Mouse (Mus musculus) neural tube, embryonic 13.5 days (tissue): Measurements from ENCODE around the gene Nars2. TPM values are rescaled to one million over a fixed set of nuclear protein-coding genes. Genes with fewer than 3 reads are reported as not detected.

Experiments
- ATAC-seq: fragments of 200-750 bp; cut with Nextera tagmentation; 2 replicates; pipeline ENCODE4 v1.8.0; 2017; ENCODE audit warnings: low read depth, mild to moderate bottlenecking, moderate TSS enrichment, moderate library complexity
- H3K27ac ChIP-seq: fragments of 300-500 bp; sonication (generic); replicated peaks from 2 replicates; pipeline ENCODE4 v1.5.1; 2015; ENCODE audit warnings: moderate library complexity, mild to moderate bottlenecking, inconsistent platforms
- H3K27me3 ChIP-seq: fragments of 300-500 bp; sonication (generic); 2 replicates; pipeline ENCODE4 v1.6.1; 2015; ENCODE audit warnings: mild to moderate bottlenecking, inconsistent platforms
- H3K36me3 ChIP-seq: fragments of 300-500 bp; sonication (generic); 2 replicates; pipeline ENCODE4 v1.6.1; 2015; ENCODE audit warnings: mild to moderate bottlenecking, inconsistent platforms
- H3K4me1 ChIP-seq: fragments of 300-500 bp; sonication (generic); replicated peaks from 2 replicates; pipeline ENCODE4 v1.6.1; 2015; ENCODE audit warnings: inconsistent platforms
- H3K4me2 ChIP-seq: fragments of 300-500 bp; sonication (generic); 2 replicates; pipeline ENCODE4 v1.6.1; 2015; ENCODE audit warnings: inconsistent platforms, mild to moderate bottlenecking, moderate library complexity
- H3K4me3 ChIP-seq: fragments of 300-500 bp; sonication (generic); 2 replicates; pipeline ENCODE4 v1.5.1; 2015; ENCODE audit warnings: mild to moderate bottlenecking, inconsistent platforms
- H3K9ac ChIP-seq: fragments of 300-500 bp; sonication (generic); 2 replicates; pipeline ENCODE4 v1.6.1; 2015; ENCODE audit warnings: moderate library complexity, mild to moderate bottlenecking, inconsistent platforms
- H3K9me3 ChIP-seq: fragments of 300-500 bp; sonication (generic); 2 replicates; pipeline ENCODE4 v1.6.1; 2016; ENCODE audit warnings: inconsistent platforms
- WGBS: fragments of 180-500 bp; shearing (Covaris S2); methylation state at CpG from one replicate; pipeline ENCODE4 v1.1.7; 2015; 5-methylcytosine and 5-hydroxymethylcytosine counted together
- polyA plus RNA-seq: library from polyadenylated mRNA; unstranded; fragments of >200 nt; fragmentation: Nextera tagmentation; extraction: Ambion mirVana; gene quantifications from 2 replicates; pipeline ENCODE4 v1.2.1, GENCODE M21; 2015

The Nars2 gene
- polyA plus RNA-seq, 1 experiment from 2014 or later, result 19.1 TPM

GRCm38 (mm10) chr7:97029151-97029550 lies 77.8 kb downstream of the Nars2 start:
- ATAC-seq, result no peak
- H3K4me2 ChIP-seq, result no peak overlapping the region
- H3K9me3 ChIP-seq, result no peaks in the 10 kb centered on the region
- H3K27me3 ChIP-seq, result no peaks in the 10 kb centered on the region
- WGBS, result 91% methylated on average over 10 of the region's 10 CpGs
- H3K36me3 ChIP-seq, result no peaks in the 10 kb centered on the region
- no peak overlapping the region for H3K9ac ChIP-seq
- no peak overlapping the region for H3K27ac ChIP-seq
- no peaks in the 10 kb centered on the region for H3K4me1 ChIP-seq
- no peak overlapping the region for H3K4me3 ChIP-seq

- ATAC-seq, result no peak
- H3K9ac ChIP-seq, result no peak overlapping the region
- no peaks in the 10 kb centered on the region for H3K9me3 ChIP-seq
- no peaks in the 10 kb centered on the region for H3K4me1 ChIP-seq
- H3K27ac ChIP-seq, result no peak overlapping the region
- no peak overlapping the region for H3K4me3 ChIP-seq
- no peaks in the 10 kb centered on the region for H3K27me3 ChIP-seq
- 90% methylated on average over 2 of the region's 2 CpGs for WGBS
- no peak overlapping the region for H3K4me2 ChIP-seq
- 0 out of 2 replicates have a peak, but pooled peaks cover 5% of the 10 kb centered on the region for H3K36me3 ChIP-seq
Observed at GRCm38 (mm10) chr7:97032412-97032811, 81.1 kb downstream of the Nars2 start.

GRCm38 (mm10) chr7:97039641-97040040 lies 88.3 kb downstream of the Nars2 start:
- 67% methylated on average over 4 of the region's 4 CpGs for WGBS
- H3K9ac ChIP-seq, result no peak overlapping the region
- no peaks in the 10 kb centered on the region for H3K9me3 ChIP-seq
- no peaks in the 10 kb centered on the region for H3K4me1 ChIP-seq
- no peak overlapping the region for H3K4me2 ChIP-seq
- H3K36me3 ChIP-seq, result peaks cover 14% of the 10 kb centered on the region; the same call in 1 of the 2 replicates
- no peak for ATAC-seq
- H3K27ac ChIP-seq, result no peak overlapping the region
- no peaks in the 10 kb centered on the region for H3K27me3 ChIP-seq
- H3K4me3 ChIP-seq, result no peak overlapping the region

GRCm38 (mm10) chr7:97041868-97042449 lies 90.7 kb downstream of the Nars2 start:
- no peak overlapping the region for H3K4me2 ChIP-seq
- no peak overlapping the region for H3K27ac ChIP-seq
- H3K4me1 ChIP-seq, result no peaks in the 10 kb centered on the region
- H3K9ac ChIP-seq, result no peak overlapping the region
- 87% methylated on average over 6 of the region's 6 CpGs for WGBS
- peaks cover 10% of the 10 kb centered on the region; the same call in 1 of the 2 replicates for H3K36me3 ChIP-seq
- H3K9me3 ChIP-seq, result no peaks in the 10 kb centered on the region
- no peak for ATAC-seq
- no peak overlapping the region for H3K4me3 ChIP-seq
- no peaks in the 10 kb centered on the region for H3K27me3 ChIP-seq

GRCm38 (mm10) chr7:97042981-97043380 lies 91.7 kb downstream of the Nars2 start:
- Histone ChIP-seq H3K4me2 (no peak overlapping the region), H3K4me3 (no peak overlapping the region), H3K27ac (no peak overlapping the region), H3K9me3 (no peaks in the 10 kb centered on the region), H3K36me3 (peaks cover 10% of the 10 kb centered on the region; the same call in 1 of the 2 replicates), H3K27me3 (no peaks in the 10 kb centered on the region), H3K9ac (no peak overlapping the region), H3K4me1 (no peaks in the 10 kb centered on the region)
- WGBS, result 84% methylated on average over 1 of the region's 1 CpGs
- no peak for ATAC-seq

GRCm38 (mm10) chr7:97060966-97061365 lies 109.7 kb downstream of the Nars2 start:
- Histone ChIP-seq H3K4me2 (no peak overlapping the region), H3K9me3 (no peaks in the 10 kb centered on the region), H3K27me3 (no peaks in the 10 kb centered on the region), H3K4me1 (no peaks in the 10 kb centered on the region), H3K36me3 (peaks cover 6% of the 10 kb centered on the region), H3K9ac (no peak overlapping the region), H3K4me3 (no peak overlapping the region), H3K27ac (no peak overlapping the region)
- no peak for ATAC-seq
- WGBS, result 91% methylated on average over 2 of the region's 2 CpGs

- no peaks in the 10 kb centered on the region for H3K4me1 ChIP-seq
- 78% methylated on average over 3 of the region's 3 CpGs for WGBS
- no peaks in the 10 kb centered on the region for H3K9me3 ChIP-seq
- no peaks in the 10 kb centered on the region for H3K36me3 ChIP-seq
- H3K4me3 ChIP-seq, result no peak overlapping the region
- H3K9ac ChIP-seq, result no peak overlapping the region
- no peak overlapping the region for H3K27ac ChIP-seq
- no peaks in the 10 kb centered on the region for H3K27me3 ChIP-seq
- no peak for ATAC-seq
- H3K4me2 ChIP-seq, result no peak overlapping the region
Observed at GRCm38 (mm10) chr7:97071512-97071911, 120.2 kb downstream of the Nars2 start.

GRCm38 (mm10) chr7:97072061-97072460 lies 120.8 kb downstream of the Nars2 start:
- H3K4me3 ChIP-seq, result no peak overlapping the region
- H3K27ac ChIP-seq, result no peak overlapping the region
- no peak overlapping the region for H3K9ac ChIP-seq
- H3K27me3 ChIP-seq, result no peaks in the 10 kb centered on the region
- H3K9me3 ChIP-seq, result no peaks in the 10 kb centered on the region
- 87% methylated on average over 5 of the region's 5 CpGs for WGBS
- ATAC-seq, result no peak
- no peak overlapping the region for H3K4me2 ChIP-seq
- H3K4me1 ChIP-seq, result no peaks in the 10 kb centered on the region
- H3K36me3 ChIP-seq, result no peaks in the 10 kb centered on the region

- Histone ChIP-seq H3K27me3 (no peaks in the 10 kb centered on the region), H3K4me2 (no peak overlapping the region), H3K27ac (no peak overlapping the region), H3K4me3 (no peak overlapping the region), H3K9me3 (no peaks in the 10 kb centered on the region), H3K36me3 (no peaks in the 10 kb centered on the region), H3K4me1 (peaks cover 9% of the 10 kb centered on the region; the same call in 1 of the 2 replicates), H3K9ac (no peak overlapping the region)
- ATAC-seq, result no peak
- WGBS, result 51% methylated on average over 1 of the region's 1 CpGs
Observed at GRCm38 (mm10) chr7:97074974-97075373, 123.7 kb downstream of the Nars2 start.

- H3K4me2 ChIP-seq, result no peak overlapping the region
- H3K4me3 ChIP-seq, result no peak overlapping the region
- H3K4me1 ChIP-seq, result peaks cover 9% of the 10 kb centered on the region; the same call in 1 of the 2 replicates
- no peaks in the 10 kb centered on the region for H3K9me3 ChIP-seq
- ATAC-seq, result no peak
- no peaks in the 10 kb centered on the region for H3K27me3 ChIP-seq
- no peak overlapping the region for H3K9ac ChIP-seq
- no peaks in the 10 kb centered on the region for H3K36me3 ChIP-seq
- no peak overlapping the region for H3K27ac ChIP-seq
Observed at GRCm38 (mm10) chr7:97076977-97077376, 125.7 kb downstream of the Nars2 start.

- Histone ChIP-seq H3K27ac (no peak overlapping the region), H3K4me1 (peaks cover 20% of the 10 kb centered on the region), H3K9me3 (no peaks in the 10 kb centered on the region), H3K27me3 (no peaks in the 10 kb centered on the region), H3K36me3 (no peaks in the 10 kb centered on the region), H3K9ac (no peak overlapping the region), H3K4me2 (no peak overlapping the region), H3K4me3 (no peak overlapping the region)
- WGBS, result 27% methylated on average over 4 of the region's 4 CpGs
- ATAC-seq, result no peak
Observed at GRCm38 (mm10) chr7:97078685-97079084, 127.4 kb downstream of the Nars2 start.

GRCm38 (mm10) chr7:97079145-97079544 lies 127.8 kb downstream of the Nars2 start:
- no peak overlapping the region for H3K9ac ChIP-seq
- no peaks in the 10 kb centered on the region for H3K36me3 ChIP-seq
- no peak overlapping the region for H3K4me3 ChIP-seq
- H3K9me3 ChIP-seq, result no peaks in the 10 kb centered on the region
- H3K27ac ChIP-seq, result no peak overlapping the region
- no peaks in the 10 kb centered on the region for H3K27me3 ChIP-seq
- WGBS, result 21% methylated on average over 6 of the region's 6 CpGs
- no peak overlapping the region for H3K4me2 ChIP-seq
- peaks cover 24% of the 10 kb centered on the region for H3K4me1 ChIP-seq
- ATAC-seq, result no peak

GRCm38 (mm10) chr7:97079651-97080365 lies 128.5 kb downstream of the Nars2 start:
- H3K4me3 ChIP-seq, result no peak overlapping the region
- no peak overlapping the region for H3K4me2 ChIP-seq
- WGBS, result 74% methylated on average over 4 of the region's 4 CpGs
- no peaks in the 10 kb centered on the region for H3K9me3 ChIP-seq
- H3K9ac ChIP-seq, result no peak overlapping the region
- no peaks in the 10 kb centered on the region for H3K36me3 ChIP-seq
- H3K27me3 ChIP-seq, result no peaks in the 10 kb centered on the region
- no peak overlapping the region for H3K27ac ChIP-seq
- peaks cover 26% of the 10 kb centered on the region for H3K4me1 ChIP-seq
- ATAC-seq, result no peak
